Mouse (Mus musculus) right cerebral cortex, adult 18-20 months (tissue): ENCODE measurements at regions not wholly inside any gene's neighbourhood (a gene's known extent, or its start where the extent isn't known, plus 50 kb on each side); places are given as distances from the start of the nearest gene placed in this dataset.
A peak's percentile ranks its signal among the peaks of the same experiment; 100 is the strongest.

Experiments
- DNase-seq: peaks from one replicate; pipeline ENCODE4 v3.0.0; 2022; ENCODE audit warnings: mixed read lengths

GRCm38 (mm10) chr9:120826266-120826665 lies 102.8 kb upstream of the Ctnnb1 start:
- no peak for DNase-seq

GRCm38 (mm10) chr9:120830526-120830925 lies 98.5 kb upstream of the Ctnnb1 start:
- DNase-seq, result no peak

GRCm38 (mm10) chr9:120834166-120834565 lies 94.8 kb upstream of the Ctnnb1 start:
- DNase-seq, result no peak

- no peak for DNase-seq
Observed at GRCm38 (mm10) chr9:120835621-120836020, 93.4 kb upstream of the Ctnnb1 start.

GRCm38 (mm10) chr9:120837431-120838150 lies 91.4 kb upstream of the Ctnnb1 start:
- no peak for DNase-seq

- no peak for DNase-seq
Observed at GRCm38 (mm10) chr9:120843753-120844152, 85.3 kb upstream of the Ctnnb1 start.

GRCm38 (mm10) chr9:120845538-120845937 lies 83.5 kb upstream of the Ctnnb1 start:
- peak; percentile 59 for DNase-seq

- no peak for DNase-seq
Observed at GRCm38 (mm10) chr9:120847649-120848048, 81.4 kb upstream of the Ctnnb1 start.

GRCm38 (mm10) chr9:120848962-120849361 lies 80.1 kb upstream of the Ctnnb1 start:
- DNase-seq, result no peak

GRCm38 (mm10) chr9:120850092-120850491 lies 78.9 kb upstream of the Ctnnb1 start:
- DNase-seq, result no peak

GRCm38 (mm10) chr9:120851914-120852313 lies 77.1 kb upstream of the Ctnnb1 start:
- DNase-seq, result no peak

- no peak for DNase-seq
Observed at GRCm38 (mm10) chr9:120852572-120852971, 76.4 kb upstream of the Ctnnb1 start.

GRCm38 (mm10) chr9:120853032-120853597 lies 75.9 kb upstream of the Ctnnb1 start:
- no peak for DNase-seq

- no peak for DNase-seq
Observed at GRCm38 (mm10) chr9:120854351-120854750, 74.7 kb upstream of the Ctnnb1 start.

GRCm38 (mm10) chr9:120855293-120856050 lies 73.5 kb upstream of the Ctnnb1 start:
- no peak for DNase-seq

GRCm38 (mm10) chr9:120857849-120858510 lies 71.0 kb upstream of the Ctnnb1 start:
- no peak for DNase-seq

- no peak for DNase-seq
Observed at GRCm38 (mm10) chr9:120860969-120861595, 67.9 kb upstream of the Ctnnb1 start.

- no peak for DNase-seq
Observed at GRCm38 (mm10) chr9:120861788-120862345, 67.1 kb upstream of the Ctnnb1 start.

- no peak for DNase-seq
Observed at GRCm38 (mm10) chr9:120864410-120864809, 64.6 kb upstream of the Ctnnb1 start.

GRCm38 (mm10) chr9:120866251-120866650 lies 62.8 kb upstream of the Ctnnb1 start:
- DNase-seq, result no peak

- no peak for DNase-seq
Observed at GRCm38 (mm10) chr9:120866709-120867108, 62.3 kb upstream of the Ctnnb1 start.

- DNase-seq, result no peak
Observed at GRCm38 (mm10) chr9:120867861-120868260, 61.2 kb upstream of the Ctnnb1 start.

GRCm38 (mm10) chr9:120868330-120868729 lies 60.7 kb upstream of the Ctnnb1 start:
- no peak for DNase-seq
